Mouse (Mus musculus) forebrain, embryonic 16.5 days (tissue): Measurements from ENCODE around the gene Cir1. TPM values are rescaled to one million over a fixed set of nuclear protein-coding genes. Genes with fewer than 3 reads are reported as not detected.
A peak's percentile ranks its signal among the peaks of the same experiment; 100 is the strongest.

Experiments used
- ATAC-seq: fragments of 200-750 bp; cut with Nextera tagmentation; 2 replicates; pipeline ENCODE4 v1.8.0; 2017; ENCODE audit warnings: mild to moderate bottlenecking, moderate library complexity
- H3K27ac ChIP-seq: fragments of 300-500 bp; sonication (generic); 2 replicates; pipeline ENCODE4 v1.5.1; 2014; ENCODE audit warnings: low read length, control low read depth
- H3K27me3 ChIP-seq: fragments of 300-500 bp; sonication (generic); replicated peaks from 2 replicates; pipeline ENCODE4 v1.6.1; 2014; ENCODE audit warnings: low read length; ENCODE audit not compliant: control insufficient read depth, insufficient read depth
- H3K36me3 ChIP-seq: fragments of 300-500 bp; sonication (generic); 2 replicates; pipeline ENCODE4 v1.6.1; 2014; ENCODE audit not compliant: control insufficient read depth, insufficient read depth
- H3K4me1 ChIP-seq: fragments of 300-500 bp; sonication (generic); replicated peaks from 2 replicates; pipeline ENCODE4 v1.6.1; 2014; ENCODE audit warnings: low read length; ENCODE audit not compliant: control insufficient read depth, insufficient read depth
- H3K4me2 ChIP-seq: fragments of 300-500 bp; sonication (generic); 2 replicates; pipeline ENCODE4 v1.6.1; 2014; ENCODE audit warnings: mild to moderate bottlenecking, low read length, control low read depth
- H3K4me3 ChIP-seq: fragments of 300-500 bp; sonication (generic); replicated peaks from 2 replicates; pipeline ENCODE4 v1.5.1; 2014; ENCODE audit warnings: mild to moderate bottlenecking, low read length, control low read depth
- H3K9ac ChIP-seq: fragments of 300-500 bp; sonication (generic); replicated peaks from 2 replicates; pipeline ENCODE4 v1.6.1; 2014; ENCODE audit warnings: low read depth, low read length, control low read depth
- H3K9me3 ChIP-seq: fragments of 300-500 bp; sonication (generic); 2 replicates; pipeline ENCODE4 v1.6.1; 2016; ENCODE audit warnings: low read length; ENCODE audit not compliant: control insufficient read depth
- WGBS: fragments of 180-500 bp; shearing (Covaris S2); extraction: QIAGEN DNeasy Blood & Tissue Kit; methylation state at CpG from one replicate; pipeline ENCODE4 v1.1.7; 2014; 5-methylcytosine and 5-hydroxymethylcytosine counted together
- polyA plus RNA-seq: library from polyadenylated mRNA; unstranded; fragments of >200 nt; fragmentation: Nextera tagmentation; extraction: Ambion mirVana; gene quantifications from 2 replicates; pipeline ENCODE4 v1.2.1, GENCODE M21; 2015

The Cir1 gene
- polyA plus RNA-seq, 1 experiment from 2014 or later = 24.6 TPM

DNA sequence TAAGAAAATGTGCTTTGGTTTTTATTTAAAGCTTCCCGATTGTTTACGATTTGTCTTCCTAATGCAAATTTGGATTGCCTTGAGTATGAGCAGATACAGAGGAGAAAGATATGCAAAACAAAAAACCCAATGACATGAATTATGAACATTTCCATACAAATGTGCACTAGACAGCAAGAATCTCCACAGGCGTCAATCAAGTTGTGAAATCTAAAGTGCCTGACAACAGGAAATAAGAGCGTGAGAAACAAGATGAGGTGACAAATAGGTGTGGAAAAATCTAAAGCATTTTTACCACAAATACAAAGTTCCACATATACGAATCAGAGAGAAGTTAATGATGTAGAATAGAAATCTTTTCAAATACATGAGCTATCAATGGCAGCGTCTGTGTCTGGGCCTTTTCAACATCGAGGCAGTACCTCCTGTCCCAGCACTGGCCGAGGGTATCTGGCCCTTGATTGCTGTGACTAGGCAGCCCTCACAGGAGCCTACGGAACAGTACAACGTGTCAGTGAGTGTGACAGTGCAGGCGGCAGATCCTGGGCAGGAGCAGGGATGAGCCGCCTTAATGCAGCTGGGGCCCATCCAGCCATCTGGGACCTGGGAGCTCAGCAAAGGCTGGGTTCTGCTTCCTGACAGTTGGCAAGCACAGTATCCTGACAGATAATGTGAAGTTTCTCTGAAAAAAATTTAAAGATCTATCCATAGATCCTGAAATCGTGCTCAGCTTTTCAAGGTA lies 34.0 kb upstream of the Cir1 start:
- H3K9ac ChIP-seq = no peak overlapping the region
- H3K4me3 ChIP-seq = no peak overlapping the region
- H3K9me3 ChIP-seq = no peaks in the 10 kb centered on the region
- WGBS = 60% methylated on average over 13 of the region's 13 CpGs
- no peaks in the 10 kb centered on the region for H3K27me3 ChIP-seq
- H3K36me3 ChIP-seq = no peaks in the 10 kb centered on the region
- H3K4me1 ChIP-seq = peaks cover 19% of the 10 kb centered on the region
- ATAC-seq = peak; percentile 77
- no peak overlapping the region for H3K4me2 ChIP-seq
- H3K27ac ChIP-seq = peak overlapping the region; percentile 75

DNA sequence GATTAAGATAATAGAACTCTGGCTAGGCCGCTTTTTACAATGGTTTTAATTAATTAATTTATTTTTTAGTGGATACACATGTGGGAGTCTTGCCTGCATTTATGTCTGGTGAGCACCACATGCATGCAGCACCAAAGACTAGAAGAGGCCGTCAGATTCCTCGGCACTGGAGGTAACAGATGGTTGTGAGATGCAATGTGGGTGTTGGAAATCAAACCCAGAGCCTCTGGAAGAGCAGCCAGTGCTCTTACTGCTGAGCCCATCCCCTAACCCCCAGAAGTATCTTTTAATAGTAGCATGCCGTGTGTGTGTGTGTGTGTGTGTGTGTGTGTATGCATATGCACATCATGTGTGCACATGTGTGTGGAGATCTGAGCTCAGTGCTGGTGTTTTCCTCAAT lies 32.7 kb upstream of the Cir1 start:
- WGBS = 68% methylated on average over 4 of the region's 4 CpGs

DNA sequence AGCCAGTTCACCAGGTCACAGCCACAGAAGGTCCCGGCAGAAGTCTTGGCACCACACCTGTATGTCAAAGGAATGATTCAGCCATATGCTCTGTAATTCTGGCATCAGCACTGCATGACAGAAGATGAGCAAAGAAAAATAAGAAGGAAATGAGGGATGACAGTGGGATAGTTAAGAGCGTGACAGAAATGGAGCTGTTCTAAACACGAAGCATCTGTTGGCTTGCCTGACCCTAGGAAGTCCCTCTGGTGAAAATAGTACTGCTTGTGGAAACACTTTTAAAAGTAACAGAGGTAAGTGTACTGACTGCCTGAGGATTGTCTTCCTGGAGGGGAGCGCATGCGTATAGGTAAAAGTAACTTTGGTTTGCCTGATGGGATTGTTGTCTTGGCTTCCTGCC lies 31.2 kb upstream of the Cir1 start:
- Histone ChIP-seq H3K4me1 (peaks cover 15% of the 10 kb centered on the region), H3K9me3 (no peaks in the 10 kb centered on the region), H3K9ac (no peak overlapping the region), H3K27me3 (no peaks in the 10 kb centered on the region), H3K4me3 (no peak overlapping the region), H3K27ac (no peak overlapping the region), H3K4me2 (no peak overlapping the region), H3K36me3 (no peaks in the 10 kb centered on the region)
- no peak for ATAC-seq
- 91% methylated on average over 5 of the region's 5 CpGs for WGBS

More for the DNA sequence above, 32.7 kb upstream of the Cir1 start:
- Histone ChIP-seq H3K9ac (no peak overlapping the region), H3K36me3 (no peaks in the 10 kb centered on the region), H3K9me3 (no peaks in the 10 kb centered on the region), H3K4me1 (peaks cover 15% of the 10 kb centered on the region), H3K4me3 (no peak overlapping the region), H3K27ac (no peak overlapping the region), H3K4me2 (no peak overlapping the region), H3K27me3 (no peaks in the 10 kb centered on the region)
- ATAC-seq = no peak

DNA sequence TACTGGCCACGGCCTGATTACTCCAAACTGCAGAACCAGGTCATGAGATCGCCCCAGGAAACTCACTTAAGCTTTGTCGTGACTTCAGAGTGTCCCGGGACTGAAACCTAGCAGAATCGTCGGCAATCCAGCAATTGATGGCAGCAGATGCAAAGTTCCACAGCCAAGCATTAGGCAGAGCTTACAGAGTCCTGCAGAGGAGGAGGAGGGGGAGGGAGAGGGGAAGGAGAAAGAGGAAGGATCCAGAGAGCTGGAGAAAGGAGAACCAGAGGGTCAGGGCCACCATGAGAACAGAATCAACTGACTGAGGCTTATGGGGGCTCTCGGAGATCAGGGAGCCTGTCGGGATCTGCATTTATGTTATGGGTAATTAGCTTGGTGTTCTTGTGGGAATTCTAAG lies 25.9 kb upstream of the Cir1 start:
- Histone ChIP-seq H3K4me1 (no peaks in the 10 kb centered on the region), H3K9me3 (no peaks in the 10 kb centered on the region), H3K36me3 (no peaks in the 10 kb centered on the region), H3K4me3 (no peak overlapping the region), H3K27ac (no peak overlapping the region), H3K4me2 (no peak overlapping the region), H3K27me3 (no peaks in the 10 kb centered on the region), H3K9ac (no peak overlapping the region)
- no peak for ATAC-seq
- WGBS = 75% methylated on average over 8 of the region's 8 CpGs

DNA sequence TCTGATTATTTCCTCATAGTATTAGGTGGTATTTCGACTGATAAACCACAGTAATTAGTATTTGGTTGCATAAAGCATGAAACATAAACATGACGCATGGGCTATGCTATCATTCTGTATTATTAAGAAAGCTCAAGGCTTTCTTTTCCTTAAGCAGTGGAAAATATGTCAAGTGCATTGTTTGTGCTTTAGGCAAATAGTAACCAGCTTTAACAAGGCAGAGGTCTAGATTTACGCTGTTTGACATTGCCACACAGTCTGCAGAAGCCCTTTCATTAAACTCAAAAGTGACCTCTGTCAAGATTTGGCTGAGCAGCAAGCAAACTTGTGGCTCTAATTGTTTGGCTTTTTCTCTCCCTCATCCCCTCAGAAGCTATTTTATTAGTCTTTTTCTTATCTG lies 23.4 kb upstream of the Cir1 start:
- no peak overlapping the region for H3K4me3 ChIP-seq
- no peak for ATAC-seq
- no peak overlapping the region for H3K27ac ChIP-seq
- H3K9ac ChIP-seq = no peak overlapping the region
- WGBS = 89% methylated on average over 3 of the region's 3 CpGs
- no peaks in the 10 kb centered on the region for H3K9me3 ChIP-seq
- no peak overlapping the region for H3K4me2 ChIP-seq
- no peaks in the 10 kb centered on the region for H3K36me3 ChIP-seq
- H3K4me1 ChIP-seq = no peaks in the 10 kb centered on the region
- H3K27me3 ChIP-seq = no peaks in the 10 kb centered on the region

DNA sequence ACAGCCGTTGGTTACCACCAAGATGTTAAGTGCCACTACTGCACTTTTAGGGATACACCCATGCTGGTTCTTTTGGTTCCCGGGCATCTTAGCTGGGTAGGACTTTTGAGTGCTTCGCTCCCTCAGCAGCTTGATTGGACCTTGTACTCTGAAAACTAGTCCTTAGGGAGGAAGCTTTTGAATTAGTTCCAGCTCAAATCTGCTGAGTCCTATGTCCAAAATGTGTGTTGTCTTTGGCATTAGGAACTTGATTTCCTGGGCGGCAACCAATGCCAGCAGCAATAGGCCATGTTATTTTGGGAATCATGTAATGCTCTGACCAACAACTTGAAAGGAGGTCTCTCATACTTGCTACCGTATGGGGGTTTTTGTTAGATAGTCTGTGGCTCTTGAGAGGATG lies 13.4 kb upstream of the Cir1 start:
- no peak for ATAC-seq
- Histone ChIP-seq H3K27me3 (no peaks in the 10 kb centered on the region), H3K4me3 (no peak overlapping the region), H3K4me2 (no peak overlapping the region), H3K4me1 (no peaks in the 10 kb centered on the region), H3K27ac (no peak overlapping the region), H3K9ac (no peak overlapping the region), H3K9me3 (no peaks in the 10 kb centered on the region), H3K36me3 (no peaks in the 10 kb centered on the region)
- WGBS = 88% methylated on average over 5 of the region's 5 CpGs

DNA sequence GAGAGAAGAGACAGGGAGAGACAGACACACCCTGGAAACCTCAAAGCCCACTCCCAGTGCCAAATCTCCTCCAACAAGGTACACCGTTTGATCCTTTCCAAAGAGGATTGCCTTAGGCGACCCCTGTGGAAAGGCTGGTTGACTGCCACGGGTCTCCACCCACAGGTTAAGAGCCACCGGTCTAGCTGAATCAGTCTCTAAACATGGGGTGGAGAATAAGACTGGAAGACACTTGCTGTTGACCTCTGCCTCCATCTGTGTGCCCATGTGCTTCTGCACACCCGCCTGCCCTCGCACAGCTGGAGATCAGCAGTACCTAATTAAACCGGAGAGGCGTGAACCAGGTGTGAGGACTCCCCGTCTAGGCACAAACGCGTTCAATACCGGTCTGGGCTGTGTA lies 10.5 kb upstream of the Cir1 start:
- 78% methylated on average over 12 of the region's 12 CpGs for WGBS
- ATAC-seq = no peak

DNA sequence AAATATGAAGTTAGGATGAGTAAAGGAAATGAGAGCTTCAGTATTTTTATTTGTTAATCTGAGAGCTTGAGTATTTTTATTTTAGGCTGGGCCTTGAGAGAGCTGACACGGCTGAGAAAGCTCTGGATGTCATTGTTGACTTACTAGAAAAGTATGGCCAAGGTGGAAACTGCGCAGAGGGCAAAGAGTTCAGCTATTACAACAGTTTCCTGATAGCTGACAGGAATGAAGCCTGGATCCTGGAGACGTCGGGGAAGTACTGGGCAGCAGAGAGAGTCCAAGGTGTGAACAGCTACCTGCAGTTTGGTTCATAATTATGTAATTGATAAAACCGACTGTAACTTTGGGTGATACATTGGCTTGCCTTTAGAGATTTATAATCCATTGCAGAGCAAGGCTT lies 6.7 kb upstream of the Cir1 start:
- Histone ChIP-seq H3K9ac (no peak overlapping the region), H3K9me3 (no peaks in the 10 kb centered on the region), H3K36me3 (no peaks in the 10 kb centered on the region), H3K27me3 (no peaks in the 10 kb centered on the region), H3K4me3 (no peak overlapping the region), H3K27ac (no peak overlapping the region), H3K4me2 (no peak overlapping the region), H3K4me1 (no peaks in the 10 kb centered on the region)
- ATAC-seq = no peak
- 90% methylated on average over 5 of the region's 5 CpGs for WGBS

More for the DNA sequence above, 10.5 kb upstream of the Cir1 start:
- Histone ChIP-seq H3K4me2 (no peak overlapping the region), H3K36me3 (no peaks in the 10 kb centered on the region), H3K4me1 (no peaks in the 10 kb centered on the region), H3K9ac (no peak overlapping the region), H3K27me3 (no peaks in the 10 kb centered on the region), H3K27ac (no peak overlapping the region), H3K9me3 (no peaks in the 10 kb centered on the region), H3K4me3 (no peak overlapping the region)

DNA sequence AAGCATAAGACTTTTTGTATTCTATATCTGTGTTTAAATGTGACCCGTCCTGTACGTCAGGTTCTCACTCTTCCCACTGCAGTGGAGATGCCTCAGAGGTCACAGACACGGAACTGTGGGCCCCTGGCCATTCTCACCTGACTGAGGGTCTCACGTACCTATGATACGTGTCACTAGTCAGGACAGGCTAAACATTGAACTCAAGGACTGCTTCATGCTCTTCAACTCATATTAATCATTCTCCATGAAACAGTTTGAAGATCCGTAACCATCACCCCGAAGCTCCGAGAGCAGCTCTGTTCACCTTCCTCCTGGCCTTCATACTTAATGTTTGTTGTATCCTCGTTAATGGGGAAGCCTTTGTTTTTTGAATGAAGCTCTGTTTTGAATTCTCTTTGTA lies 4.9 kb upstream of the Cir1 start:
- Histone ChIP-seq H3K9me3 (no peaks in the 10 kb centered on the region), H3K4me3 (no peak overlapping the region), H3K4me2 (no peak overlapping the region), H3K9ac (no peak overlapping the region), H3K27ac (no peak overlapping the region), H3K27me3 (no peaks in the 10 kb centered on the region), H3K4me1 (peaks cover 4% of the 10 kb centered on the region), H3K36me3 (no peaks in the 10 kb centered on the region)
- ATAC-seq = no peak
- 90% methylated on average over 9 of the region's 9 CpGs for WGBS

DNA sequence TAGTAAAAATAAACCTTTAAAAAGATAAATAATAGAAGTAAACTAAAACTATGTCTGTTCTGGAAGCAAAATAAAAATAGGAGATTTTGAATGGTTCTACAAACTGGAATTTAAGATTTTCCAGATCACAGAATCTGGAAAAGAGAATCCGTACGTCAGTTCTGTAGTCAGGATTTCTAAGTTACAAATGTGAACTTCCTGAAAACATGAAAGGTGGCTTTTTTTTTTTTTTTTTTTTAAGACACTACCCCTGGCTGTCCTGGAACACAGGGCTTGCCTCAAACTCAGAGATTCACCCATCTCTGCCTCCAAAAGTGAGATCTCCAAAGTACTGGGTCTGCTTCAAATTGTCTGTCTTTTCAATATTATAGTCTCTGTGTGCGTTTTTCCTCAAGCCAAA lies 1.8 kb upstream of the Cir1 start:
- ATAC-seq = no peak
- Histone ChIP-seq H3K4me3 (no peak overlapping the region), H3K9me3 (no peaks in the 10 kb centered on the region), H3K27ac (no peak overlapping the region), H3K27me3 (no peaks in the 10 kb centered on the region), H3K4me2 (no peak overlapping the region), H3K36me3 (peaks cover 3% of the 10 kb centered on the region; the same call in 1 of the 2 replicates), H3K9ac (no peak overlapping the region), H3K4me1 (peaks cover 13% of the 10 kb centered on the region)
- 95% methylated on average over 3 of the region's 3 CpGs for WGBS
